Mouse (Mus musculus): ENCODE data around the gene Cdc42.

- TF ChIP-seq POLR2A (IDR thresholded peaks at IDR 0.05; ENCODE audit: borderline replicate concordance, insufficient read depth, low read length) (no peak), CTCF (IDR thresholded peaks at IDR 0.05; ENCODE audit: borderline replicate concordance, insufficient read depth, low read depth, low read length) (no peak)
Measured at GRCm38 (mm10) chr4:137294951-137295350, 62.6 kb downstream of the Cdc42 start.
